Mouse (Mus musculus) erythroblast, embryonic 14.5 days (primary cell): ENCODE data around the gene Lmo1. TPM values are rescaled to one million over a fixed set of nuclear protein-coding genes. Genes with fewer than 3 reads are reported as not detected.

ENCODE experiments used
- H3K27me3 ChIP-seq: 2 replicates; pipeline ENCODE4 v1.6.1; 2012; ENCODE audit warnings: inconsistent platforms; ENCODE audit not compliant: control insufficient read depth
- H3K36me3 ChIP-seq: 2 replicates; pipeline ENCODE4 v1.6.1; 2012; ENCODE audit warnings: mild to moderate bottlenecking, inconsistent platforms; ENCODE audit not compliant: control insufficient read depth
- H3K4me1 ChIP-seq: 2 replicates; pipeline ENCODE4 v1.6.1; 2012; ENCODE audit warnings: inconsistent platforms; ENCODE audit not compliant: control insufficient read depth
- H3K4me3 ChIP-seq: replicated peaks from 2 replicates; pipeline ENCODE3; 2012; ENCODE audit warnings: moderate library complexity, mild to moderate bottlenecking, inconsistent platforms
- H3K9me3 ChIP-seq: 2 replicates; pipeline ENCODE4 v1.6.1; 2012; ENCODE audit warnings: low read length, inconsistent platforms, mixed read lengths; ENCODE audit not compliant: control insufficient read depth
- GATA1 ChIP-seq: IDR thresholded peaks from 2 replicates; pipeline ENCODE4 v1.6.1; 2012; ENCODE audit warnings: low read length, inconsistent platforms, mixed read lengths
- TAL1 ChIP-seq: IDR thresholded peaks from 3 replicates; pipeline ENCODE4 v1.6.1; 2012; ENCODE audit warnings: low read length, inconsistent platforms, mixed read lengths
- polyA plus RNA-seq: library from polyadenylated mRNA; stranded (reverse); fragments of >175 nt; gene quantifications from 2 replicates; pipeline ENCODE4 v1.2.3, GENCODE M21; 2012

The Lmo1 gene
- polyA plus RNA-seq: not detected in 2 replicates

- Histone ChIP-seq H3K27me3 (peaks cover 55% of the 10 kb centered on the region), H3K4me3 (no peak within 1 kb of the TSS), H3K4me1 (no peaks in the 10 kb centered on the region), H3K36me3 (no peaks in the 10 kb centered on the region), H3K9me3 (no peaks in the 10 kb centered on the region)
- TF ChIP-seq GATA1: no peak
- no peak for TF ChIP-seq TAL1
Observed at GRCm38 (mm10) chr7:109174949-109175669, at the start of gene Lmo1. TSS of gene Lmo1 (minus strand) at chr7:109175207.

GRCm38 (mm10) chr7:109221716-109222110, 46.7 kb upstream of the Lmo1 start:
- Histone ChIP-seq H3K9me3 (no peaks in the 10 kb centered on the region), H3K36me3 (no peaks in the 10 kb centered on the region), H3K4me1 (no peaks in the 10 kb centered on the region), H3K27me3 (no peaks in the 10 kb centered on the region), H3K4me3 (no peak overlapping the region)
- no peak for TF ChIP-seq TAL1
- TF ChIP-seq GATA1: no peak

DNA sequence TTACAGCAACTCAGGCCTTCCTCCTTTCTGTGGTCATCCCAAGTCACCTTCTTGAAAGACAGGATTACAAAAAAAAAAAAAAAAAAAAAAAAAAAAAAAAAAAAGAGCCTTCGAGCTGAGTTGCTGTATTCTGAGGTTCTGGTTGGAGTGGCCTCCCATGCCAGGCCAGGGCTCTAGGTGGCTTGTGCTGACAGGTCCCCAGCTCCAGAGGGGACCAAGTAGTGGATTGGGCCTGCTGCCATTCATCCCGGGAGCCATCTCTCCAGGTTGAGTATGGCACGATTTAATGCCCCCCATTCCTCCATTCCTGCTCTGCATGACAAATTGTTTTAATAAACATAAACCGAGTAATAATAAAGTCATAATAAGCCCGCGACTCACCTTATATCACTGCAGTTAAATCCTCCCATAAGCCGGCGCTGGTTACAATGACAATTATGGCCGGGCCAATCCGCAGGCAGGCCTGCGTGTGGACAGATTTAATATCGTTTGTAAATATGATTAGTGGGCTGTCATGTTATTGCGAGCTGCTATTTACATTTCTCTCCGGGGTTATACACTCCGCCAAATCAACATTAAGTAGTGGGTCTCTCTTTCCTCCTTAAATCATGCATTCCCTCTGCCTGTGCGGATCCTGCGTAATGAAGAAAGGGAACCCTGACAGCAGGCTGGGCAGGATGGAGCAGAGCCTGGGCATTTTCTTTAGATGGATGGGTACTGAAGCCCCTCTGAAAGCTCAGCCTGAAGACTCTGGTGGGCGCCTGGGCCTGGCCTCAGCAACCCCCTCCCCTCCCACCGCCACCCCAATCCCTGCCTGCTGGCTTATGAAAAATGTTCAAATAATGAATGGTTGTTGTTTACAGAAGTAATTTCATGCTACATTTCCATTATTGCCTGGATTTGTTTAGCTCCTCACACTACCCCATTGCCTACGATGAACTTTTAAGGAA, 46.0 kb upstream of the Lmo1 start:
- TF ChIP-seq GATA1 (no peak), TAL1 (peak; percentile 18; the same call in 1 of the 3 replicates)
- Histone ChIP-seq H3K36me3 (no peaks in the 10 kb centered on the region), H3K9me3 (no peaks in the 10 kb centered on the region), H3K4me3 (no peak overlapping the region), H3K4me1 (no peaks in the 10 kb centered on the region), H3K27me3 (no peaks in the 10 kb centered on the region)

DNA sequence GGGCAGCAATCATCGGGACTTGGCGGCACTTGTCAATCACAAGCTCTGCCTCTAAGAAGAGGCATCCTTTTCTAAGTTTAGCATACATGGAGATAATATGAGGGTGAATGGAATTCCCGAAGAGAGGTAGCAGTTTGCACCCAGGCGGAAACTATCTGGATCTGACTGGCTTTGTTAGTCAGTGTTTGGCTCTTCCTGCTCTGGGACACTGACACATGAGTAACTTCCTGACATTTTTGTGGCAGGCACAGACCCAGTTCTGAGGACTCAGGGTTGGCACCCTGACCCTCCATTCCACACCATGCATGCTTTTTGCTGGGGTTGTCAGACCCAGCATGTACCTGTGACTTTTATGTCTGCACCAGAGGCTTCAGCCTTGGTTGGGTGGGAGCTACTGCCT, 45.0 kb upstream of the Lmo1 start:
- no peak overlapping the region for H3K4me3 ChIP-seq
- no peaks in the 10 kb centered on the region for H3K9me3 ChIP-seq
- H3K27me3 ChIP-seq: no peaks in the 10 kb centered on the region
- TF ChIP-seq GATA1 (no peak), TAL1 (no peak)
- no peaks in the 10 kb centered on the region for H3K4me1 ChIP-seq
- H3K36me3 ChIP-seq: no peaks in the 10 kb centered on the region

DNA sequence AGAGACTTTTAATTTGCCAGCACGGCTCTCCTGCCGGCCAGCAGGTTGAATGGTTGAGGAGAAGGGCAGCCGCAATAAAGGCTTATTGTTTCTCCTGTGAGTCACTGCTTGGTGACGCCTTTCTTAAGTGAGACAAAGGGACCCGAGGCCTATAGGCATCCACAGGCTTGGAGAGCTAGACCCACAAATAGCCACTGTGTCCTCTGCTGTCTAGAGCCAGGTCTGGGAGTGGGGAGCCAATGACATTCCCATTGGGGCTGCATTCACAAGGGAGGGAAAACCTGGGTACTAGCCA, 43.9 kb upstream of the Lmo1 start:
- H3K27me3 ChIP-seq: no peaks in the 10 kb centered on the region
- no peaks in the 10 kb centered on the region for H3K9me3 ChIP-seq
- no peaks in the 10 kb centered on the region for H3K36me3 ChIP-seq
- TF ChIP-seq GATA1 (no peak), TAL1 (no peak)
- no peak overlapping the region for H3K4me3 ChIP-seq
- no peaks in the 10 kb centered on the region for H3K4me1 ChIP-seq

DNA sequence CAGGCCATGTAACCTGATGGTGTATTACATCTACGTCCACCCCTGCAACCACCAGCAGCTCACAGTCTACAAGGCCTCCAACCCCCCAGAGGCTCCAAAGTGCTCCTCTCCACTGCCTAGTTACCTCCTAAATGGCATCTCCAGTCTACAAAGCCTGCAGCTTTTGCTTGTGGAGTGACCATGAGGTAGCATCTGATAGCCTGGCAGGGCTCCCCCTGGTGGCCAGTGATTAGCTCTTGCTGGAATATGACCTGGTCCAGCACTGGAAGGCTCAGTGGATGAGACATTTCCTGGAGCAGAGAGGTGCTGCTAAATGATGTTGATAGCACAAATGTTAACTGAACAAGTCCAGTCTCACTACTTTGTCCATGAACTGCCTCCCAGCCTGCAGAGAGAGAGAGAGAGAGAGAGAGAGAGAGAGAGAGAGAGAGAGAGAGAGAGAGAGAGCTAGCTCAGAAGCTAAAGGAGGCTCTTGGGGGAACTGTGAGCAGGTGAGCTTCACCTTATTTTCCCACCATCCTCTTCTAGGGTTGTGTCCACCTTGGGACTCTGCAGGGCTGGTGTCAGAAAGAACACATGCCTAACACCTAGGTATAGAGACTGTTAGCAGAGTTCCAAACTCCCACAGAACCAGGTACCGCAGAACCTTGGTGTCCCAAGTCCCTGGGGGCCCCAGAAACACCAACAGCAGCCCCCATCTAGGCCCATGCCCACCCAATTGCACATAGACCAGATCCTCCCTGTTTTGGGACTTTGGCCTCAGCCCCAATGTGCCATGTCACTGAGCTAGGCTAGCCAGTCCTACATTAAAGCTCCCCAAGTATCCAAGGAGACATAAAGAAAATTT, 43.3 kb upstream of the Lmo1 start:
- no peaks in the 10 kb centered on the region for H3K9me3 ChIP-seq
- no peaks in the 10 kb centered on the region for H3K4me1 ChIP-seq
- TF ChIP-seq TAL1: no peak
- TF ChIP-seq GATA1: no peak
- H3K4me3 ChIP-seq: no peak overlapping the region
- no peaks in the 10 kb centered on the region for H3K27me3 ChIP-seq
- no peaks in the 10 kb centered on the region for H3K36me3 ChIP-seq

GRCm38 (mm10) chr7:109209804-109210203, 34.8 kb upstream of the Lmo1 start:
- Histone ChIP-seq H3K9me3 (no peaks in the 10 kb centered on the region), H3K4me3 (no peak overlapping the region), H3K36me3 (no peaks in the 10 kb centered on the region), H3K27me3 (no peaks in the 10 kb centered on the region), H3K4me1 (no peaks in the 10 kb centered on the region)
- TF ChIP-seq GATA1 (no peak), TAL1 (no peak)

DNA sequence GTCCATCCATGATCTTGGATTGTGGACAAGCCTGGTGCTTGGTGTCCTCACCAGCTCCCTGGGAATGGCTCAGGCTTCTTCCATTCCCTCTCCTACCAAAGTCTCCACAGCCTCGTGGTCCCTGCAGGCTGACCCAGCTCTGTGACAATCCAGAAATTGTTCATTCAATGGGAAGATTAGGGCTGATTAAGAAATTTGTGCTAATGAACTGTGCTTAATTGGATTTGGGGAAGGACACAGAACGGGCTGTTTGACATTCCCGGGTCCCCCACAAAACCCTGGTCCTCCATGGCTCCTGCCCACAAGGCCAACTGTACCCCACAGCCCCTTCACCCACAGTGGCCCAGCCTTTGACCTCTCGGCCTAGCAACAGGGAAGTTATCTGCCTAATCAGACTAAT, 32.8 kb upstream of the Lmo1 start:
- no peaks in the 10 kb centered on the region for H3K36me3 ChIP-seq

GRCm38 (mm10) chr7:109206358-109206757, 31.4 kb upstream of the Lmo1 start:
- Histone ChIP-seq H3K4me3 (no peak overlapping the region), H3K36me3 (no peaks in the 10 kb centered on the region), H3K27me3 (no peaks in the 10 kb centered on the region), H3K4me1 (no peaks in the 10 kb centered on the region), H3K9me3 (no peaks in the 10 kb centered on the region)
- TF ChIP-seq GATA1 (no peak), TAL1 (no peak)

More for the DNA sequence above, 32.8 kb upstream of the Lmo1 start:
- no peak overlapping the region for H3K4me3 ChIP-seq
- no peak for TF ChIP-seq TAL1
- no peak for TF ChIP-seq GATA1
- no peaks in the 10 kb centered on the region for H3K27me3 ChIP-seq
- no peaks in the 10 kb centered on the region for H3K4me1 ChIP-seq
- H3K9me3 ChIP-seq: no peaks in the 10 kb centered on the region
